Mouse (Mus musculus) embryonic facial prominence, embryonic 12.5 days (tissue): ENCODE results near the gene Cldn7. TPM values are rescaled to one million over a fixed set of nuclear protein-coding genes. Genes with fewer than 3 reads are reported as not detected.
"Not testable (repeated sequence)": the region's sequence is repeated elsewhere in the genome, so short reads cannot be mapped to it uniquely, and the experiment has no call there.

Experiments
- ATAC-seq: fragments of 200-750 bp; cut with Nextera tagmentation; 2 replicates; pipeline ENCODE4 v1.8.0; 2017; ENCODE audit not compliant: insufficient number of reproducible peaks, insufficient read depth, low FRiP score, low TSS enrichment
- H3K27ac ChIP-seq: fragments of 300-500 bp; sonication (generic); 2 replicates; pipeline ENCODE4 v1.5.1; 2016; ENCODE audit warnings: mild to moderate bottlenecking
- H3K27me3 ChIP-seq: fragments of 300-500 bp; sonication (generic); 2 replicates; pipeline ENCODE4 v1.6.1; 2016; ENCODE audit warnings: mild to moderate bottlenecking, moderate library complexity
- H3K36me3 ChIP-seq: fragments of 300-500 bp; sonication (generic); 2 replicates; pipeline ENCODE4 v1.6.1; 2016; ENCODE audit warnings: mild to moderate bottlenecking
- H3K4me1 ChIP-seq: fragments of 300-500 bp; sonication (generic); 2 replicates; pipeline ENCODE4 v1.6.1; 2016
- H3K4me2 ChIP-seq: fragments of 300-500 bp; sonication (generic); replicated peaks from 2 replicates; pipeline ENCODE4 v1.6.1; 2016; ENCODE audit warnings: mild to moderate bottlenecking, moderate library complexity
- H3K4me3 ChIP-seq: fragments of 300-500 bp; sonication (generic); 2 replicates; pipeline ENCODE4 v1.5.1; 2016; ENCODE audit warnings: mild to moderate bottlenecking
- H3K9ac ChIP-seq: fragments of 300-500 bp; sonication (generic); 2 replicates; pipeline ENCODE4 v1.6.1; 2016; ENCODE audit warnings: mild to moderate bottlenecking, moderate library complexity
- H3K9me3 ChIP-seq: fragments of 300-500 bp; sonication (generic); 2 replicates; pipeline ENCODE4 v1.6.1; 2016; ENCODE audit warnings: mild to moderate bottlenecking, moderate library complexity
- WGBS: fragments of 180-500 bp; shearing (Covaris S2); methylation state at CpG from one replicate; pipeline ENCODE4 v1.1.7; 2016; 5-methylcytosine and 5-hydroxymethylcytosine counted together
- polyA plus RNA-seq: library from polyadenylated mRNA; unstranded; fragments of >200 nt; fragmentation: Nextera tagmentation; extraction: Ambion mirVana; gene quantifications from 2 replicates; pipeline ENCODE4 v1.2.1, GENCODE M21; 2016

Gene Cldn7
- polyA plus RNA-seq: 29.6 and 32.2 TPM in 2 replicates

DNA sequence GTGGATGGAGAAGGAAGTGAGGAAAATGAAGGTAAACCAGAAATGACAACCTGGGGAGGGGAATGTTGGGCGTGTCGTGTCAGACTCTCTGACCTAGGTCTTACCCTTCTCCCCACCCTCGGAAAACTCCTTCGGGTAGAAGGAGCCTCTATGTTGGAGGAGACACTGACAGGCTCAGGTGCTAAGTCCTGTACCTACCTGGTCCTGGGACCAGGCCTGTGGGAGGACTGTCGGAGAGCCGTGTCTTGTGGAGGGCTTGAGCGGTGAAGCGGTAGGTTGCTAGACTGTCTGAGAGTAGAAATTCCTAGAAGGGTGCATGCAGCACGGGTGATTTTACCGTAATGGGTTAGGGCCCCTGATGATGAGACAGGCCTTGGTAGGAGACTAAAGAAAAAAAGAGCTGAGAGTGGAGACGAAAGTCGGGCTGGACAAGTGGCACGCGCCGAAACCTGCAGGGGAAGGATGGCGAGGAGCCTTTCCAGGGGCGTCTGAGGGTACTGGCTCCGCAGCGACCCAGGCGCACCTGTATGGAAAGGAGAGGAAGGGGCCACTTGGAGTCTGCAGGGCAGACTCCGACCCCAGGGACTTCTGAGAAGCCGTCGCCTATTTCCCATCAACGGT is at the start of gene Cldn7:
Gene Cldn7, plus strand, starts transcription at position 130 of the 621 bp plus-strand sequence.
- no peak for ATAC-seq
- 0 out of 2 replicates have a peak within 1 kb of the TSS, but pooled peaks have one; percentile 52 for H3K27ac ChIP-seq
- no peak within 1 kb of the TSS for H3K9ac ChIP-seq
- 10% methylated on average over 24 of the region's 24 CpGs for WGBS
- peaks cover 8% of the 10 kb centered on the region; the same call in 1 of the 2 replicates for H3K4me1 ChIP-seq
- H3K27me3 ChIP-seq: peaks cover 75% of the 10 kb centered on the region
- peaks cover 22% of the 10 kb centered on the region for H3K36me3 ChIP-seq
- no peaks in the 10 kb centered on the region for H3K9me3 ChIP-seq
- peak within 1 kb of the TSS; percentile 28 for H3K4me2 ChIP-seq
- peak within 1 kb of the TSS; percentile 37 for H3K4me3 ChIP-seq

DNA sequence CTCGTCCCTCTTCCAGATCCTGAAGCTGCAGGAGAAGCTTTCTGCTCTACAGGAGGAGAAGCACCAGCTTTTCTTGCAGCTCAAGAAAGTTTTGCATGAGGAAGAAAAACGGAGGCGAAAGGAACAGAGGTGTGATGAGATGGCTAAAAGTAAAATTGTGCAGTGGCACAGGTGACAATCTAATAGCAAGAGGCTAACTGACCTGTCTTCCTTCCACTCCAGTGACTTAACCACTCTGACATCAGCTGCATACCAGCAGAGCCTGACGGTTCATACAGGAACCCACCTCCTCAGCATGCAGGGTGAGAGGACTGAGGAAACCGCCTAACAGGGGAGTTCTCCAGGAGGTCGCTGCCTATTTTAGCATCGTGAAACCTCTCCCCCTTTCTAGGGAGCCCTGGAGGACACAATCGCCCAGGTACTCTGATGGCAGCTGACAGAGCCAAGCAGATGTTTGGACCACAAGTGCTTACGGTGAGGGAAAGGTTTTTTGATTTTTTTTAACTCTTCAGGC is 49.6 kb upstream of the Cldn7 start:
- Histone ChIP-seq H3K4me1 (peaks cover 40% of the 10 kb centered on the region), H3K4me2 (peak overlapping the region; percentile 98), H3K9ac (peak overlapping the region; percentile 85), H3K36me3 (peaks cover 76% of the 10 kb centered on the region), H3K27ac (no peak overlapping the region; the same call in 1 of the 2 replicates), H3K9me3 (no peaks in the 10 kb centered on the region), H3K27me3 (no peaks in the 10 kb centered on the region), H3K4me3 (peak overlapping the region; percentile 91)
- no peak for ATAC-seq
- 34% methylated on average over 9 of the region's 9 CpGs for WGBS

DNA sequence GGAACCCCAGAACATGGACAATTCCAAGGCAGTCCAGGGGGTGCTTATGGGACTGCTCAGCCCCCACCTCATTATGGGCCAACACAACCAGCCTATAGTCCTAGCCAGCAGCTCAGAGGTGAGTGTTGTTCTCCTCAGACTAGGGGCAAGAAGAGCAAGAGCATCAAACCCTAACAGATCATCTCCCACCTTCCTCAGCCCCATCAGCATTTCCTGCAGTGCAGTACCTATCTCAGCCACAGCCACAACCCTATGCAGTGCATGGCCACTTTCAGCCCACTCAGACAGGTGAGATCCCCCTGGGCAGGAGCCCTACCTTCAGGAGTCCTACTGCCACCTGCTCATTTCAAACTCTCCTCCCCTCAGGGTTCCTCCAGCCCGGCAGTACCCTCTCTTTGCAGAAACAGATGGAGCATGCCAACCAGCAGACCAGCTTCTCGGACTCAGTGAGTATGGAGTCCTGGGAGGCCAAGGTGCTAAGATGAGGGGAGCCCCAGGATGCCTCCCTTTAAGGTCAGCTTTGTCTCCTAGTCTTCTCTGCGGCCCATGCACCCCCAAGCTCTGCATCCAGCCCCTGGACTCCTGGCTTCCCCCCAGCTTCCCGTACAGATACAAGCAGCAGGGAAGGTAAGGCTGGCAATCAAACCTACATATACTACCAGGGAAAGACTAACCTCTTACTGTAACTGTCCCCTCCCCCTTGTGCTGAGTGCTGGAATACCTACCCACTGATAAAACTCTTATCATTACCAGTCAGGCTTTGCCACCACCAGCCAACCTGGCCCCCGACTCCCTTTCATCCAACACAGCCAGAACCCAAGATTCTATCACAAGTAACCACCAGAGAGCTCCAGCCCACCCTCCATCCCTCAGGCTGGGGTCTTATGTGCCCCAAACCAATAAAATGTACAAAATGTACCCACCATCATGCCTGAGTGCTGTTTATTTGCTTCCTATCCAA is 48.6 kb upstream of the Cldn7 start:
- ATAC-seq: no peak
- Histone ChIP-seq H3K9ac (peak overlapping the region; percentile 85; the same call in 1 of the 2 replicates), H3K9me3 (no peaks in the 10 kb centered on the region), H3K4me3 (peak overlapping the region; percentile 91; the same call in 1 of the 2 replicates), H3K27ac (no peak overlapping the region), H3K27me3 (no peaks in the 10 kb centered on the region), H3K4me1 (peaks cover 40% of the 10 kb centered on the region), H3K36me3 (peaks cover 67% of the 10 kb centered on the region), H3K4me2 (peak overlapping the region; percentile 98)
- 64% methylated on average over 5 of the region's 5 CpGs for WGBS

DNA sequence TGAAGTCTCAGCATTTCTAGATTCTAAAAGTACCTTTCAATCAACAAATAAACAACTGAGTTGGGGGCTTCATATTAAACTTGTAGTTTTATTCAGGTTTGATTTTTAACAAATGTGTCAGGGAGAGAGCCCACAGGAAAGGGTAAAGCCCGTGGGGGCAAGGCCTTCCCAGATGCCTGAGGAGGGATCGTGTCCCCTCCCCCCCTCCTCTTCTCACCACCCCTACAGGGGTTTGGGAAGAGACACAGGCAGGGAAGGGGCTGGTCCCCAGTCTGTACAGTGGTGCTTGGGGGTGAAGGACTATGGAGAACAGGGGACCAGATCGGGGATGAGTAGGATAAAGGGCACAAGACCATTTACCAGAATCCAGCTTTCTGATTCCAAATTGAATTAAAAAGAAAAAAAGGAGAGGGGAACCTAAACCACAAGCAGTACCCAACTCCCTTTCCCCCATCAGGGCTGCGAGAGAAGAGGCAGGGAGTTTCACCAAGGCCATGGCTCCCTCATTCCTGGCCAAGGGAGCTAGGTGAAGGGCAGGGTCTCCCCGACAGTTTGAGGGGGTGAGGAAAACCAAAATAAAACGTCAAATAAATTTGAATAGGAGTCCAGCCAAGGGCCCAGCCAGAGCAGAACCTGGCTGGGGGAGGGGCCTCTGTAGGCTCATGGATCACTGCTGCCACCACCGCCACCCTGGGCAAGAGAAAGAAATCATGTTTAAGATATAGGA is 47.8 kb upstream of the Cldn7 start:
- peaks cover 40% of the 10 kb centered on the region for H3K4me1 ChIP-seq
- WGBS: 57% methylated on average over 7 of the region's 7 CpGs
- not testable (repeated sequence) for H3K4me3 ChIP-seq, ATAC-seq, H3K9ac ChIP-seq, H3K27me3 ChIP-seq, H3K9me3 ChIP-seq, H3K4me2 ChIP-seq, H3K27ac ChIP-seq
- peaks cover 58% of the 10 kb centered on the region for H3K36me3 ChIP-seq

DNA sequence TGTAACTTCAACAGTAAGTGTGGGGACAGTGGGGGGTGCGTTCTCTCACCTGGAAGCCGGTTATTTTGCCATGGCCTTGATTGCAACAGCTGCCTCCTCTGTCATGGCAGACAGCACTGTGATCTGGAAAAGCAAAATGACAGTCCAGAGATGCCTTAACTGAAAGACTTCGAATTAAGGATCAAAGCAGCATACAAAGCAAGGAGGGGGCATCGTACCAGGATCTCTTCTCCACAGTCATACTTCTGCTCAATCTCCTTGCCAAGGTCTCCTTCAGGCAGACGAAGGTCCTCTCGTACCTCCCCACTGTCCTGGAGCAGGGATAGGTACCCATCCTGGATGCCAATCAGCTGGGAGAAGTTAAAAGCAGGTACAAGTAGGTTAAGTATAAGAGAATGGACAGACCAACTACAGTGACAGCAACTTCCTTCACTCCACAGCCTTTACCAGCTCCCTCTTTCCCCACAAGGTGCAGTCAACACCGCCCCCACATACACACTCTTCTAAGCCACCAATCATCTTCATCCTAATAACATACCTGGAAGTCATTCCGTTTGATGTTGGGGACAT is 47.1 kb upstream of the Cldn7 start:
- Histone ChIP-seq H3K4me1 (peaks cover 40% of the 10 kb centered on the region), H3K27ac (no peak overlapping the region), H3K9ac (no peak overlapping the region), H3K36me3 (peaks cover 52% of the 10 kb centered on the region), H3K4me3 (no peak overlapping the region), H3K27me3 (no peaks in the 10 kb centered on the region), H3K9me3 (no peaks in the 10 kb centered on the region), H3K4me2 (no peak overlapping the region)
- no peak for ATAC-seq
- WGBS: 87% methylated on average over 8 of the region's 8 CpGs

DNA sequence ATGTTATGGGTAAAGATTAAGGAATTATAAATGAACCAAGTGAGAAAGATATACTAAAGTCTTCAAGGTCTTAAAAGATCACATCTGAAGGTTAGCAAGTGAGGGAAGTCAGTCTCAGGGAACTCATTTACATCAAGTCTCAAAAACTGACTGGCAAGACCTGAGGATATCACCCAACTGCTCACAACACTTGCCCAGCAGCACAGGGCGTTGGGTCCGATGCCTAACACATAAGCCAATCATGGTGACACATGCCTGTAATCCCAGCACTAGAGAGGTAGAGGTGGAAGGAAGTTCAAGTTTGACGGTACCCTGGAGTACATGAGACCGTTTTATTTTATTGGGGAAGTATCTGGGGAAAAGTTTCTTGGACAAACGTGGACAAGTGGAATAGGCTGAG is 46.5 kb upstream of the Cldn7 start:
- 83% methylated on average over 5 of the region's 5 CpGs for WGBS
- Histone ChIP-seq H3K36me3 (peaks cover 45% of the 10 kb centered on the region), H3K9me3 (no peaks in the 10 kb centered on the region), H3K9ac (no peak overlapping the region), H3K27ac (no peak overlapping the region), H3K4me2 (no peak overlapping the region), H3K4me1 (peaks cover 38% of the 10 kb centered on the region), H3K4me3 (no peak overlapping the region), H3K27me3 (no peaks in the 10 kb centered on the region)
- ATAC-seq: no peak

DNA sequence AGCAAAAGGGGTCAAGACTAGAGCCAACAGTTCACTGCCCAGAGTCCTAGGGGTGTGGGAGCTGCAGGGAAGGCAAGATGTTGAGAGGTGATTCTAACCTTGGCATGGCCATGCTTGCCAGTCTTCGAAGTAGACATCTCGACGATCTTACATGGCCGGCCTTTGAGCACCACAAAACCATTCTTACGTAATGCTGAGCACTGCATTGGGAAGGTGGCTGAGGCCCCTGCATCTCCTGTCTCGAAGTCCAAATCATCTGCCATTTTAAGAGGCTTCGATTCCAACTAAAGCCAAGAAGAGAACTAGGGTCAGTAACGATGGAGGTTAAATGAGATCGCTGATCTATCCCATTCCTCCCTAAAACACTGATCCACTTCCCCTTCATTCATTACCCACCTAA is 45.5 kb upstream of the Cldn7 start:
- no peak for ATAC-seq
- peak overlapping the region; percentile 97; the same call in 1 of the 2 replicates for H3K27ac ChIP-seq
- peak overlapping the region; percentile 98 for H3K4me3 ChIP-seq
- peak overlapping the region; percentile 98; the same call in 1 of the 2 replicates for H3K9ac ChIP-seq
- H3K4me1 ChIP-seq: peaks cover 32% of the 10 kb centered on the region
- H3K36me3 ChIP-seq: peaks cover 42% of the 10 kb centered on the region
- H3K9me3 ChIP-seq: no peaks in the 10 kb centered on the region
- WGBS: 84% methylated on average over 9 of the region's 9 CpGs
- no peaks in the 10 kb centered on the region for H3K27me3 ChIP-seq
- H3K4me2 ChIP-seq: peak overlapping the region; percentile 85

DNA sequence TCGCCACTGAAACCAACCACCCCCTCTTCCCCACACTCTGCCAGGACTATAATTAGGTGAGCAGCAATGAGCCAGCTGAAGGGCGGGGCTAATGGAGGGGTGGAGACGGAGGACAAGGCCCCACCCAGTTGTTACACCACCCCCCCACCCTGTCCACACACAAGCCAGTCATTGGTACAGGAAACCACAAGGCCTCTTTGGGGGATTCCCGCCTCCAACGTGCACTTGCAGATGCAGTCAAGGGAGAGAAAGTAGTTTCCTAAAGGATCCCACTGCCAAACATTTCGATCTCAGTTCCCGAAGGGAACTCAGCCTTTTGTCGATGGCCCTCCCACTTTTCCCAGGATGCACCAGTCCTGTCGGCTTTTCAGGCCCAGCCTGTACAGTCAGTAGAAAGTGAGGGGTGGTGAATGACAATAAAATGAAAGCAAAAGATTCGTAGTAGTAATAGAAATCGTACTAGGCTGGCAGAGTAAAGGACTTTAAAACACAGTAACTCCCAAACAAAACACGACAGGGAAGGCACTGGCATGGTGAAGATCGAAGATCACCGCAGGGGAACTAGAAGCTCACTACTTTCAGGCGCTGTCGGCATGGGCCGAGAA is 44.8 kb upstream of the Cldn7 start:
- Histone ChIP-seq H3K4me2 (peak overlapping the region; percentile 85), H3K4me3 (peak overlapping the region; percentile 98), H3K9ac (peak overlapping the region; percentile 98), H3K27me3 (no peaks in the 10 kb centered on the region), H3K27ac (peak overlapping the region; percentile 97), H3K36me3 (peaks cover 42% of the 10 kb centered on the region), H3K9me3 (no peaks in the 10 kb centered on the region), H3K4me1 (peaks cover 29% of the 10 kb centered on the region)
- under 1% methylated on average over 17 of the region's 17 CpGs for WGBS
- no peak for ATAC-seq

DNA sequence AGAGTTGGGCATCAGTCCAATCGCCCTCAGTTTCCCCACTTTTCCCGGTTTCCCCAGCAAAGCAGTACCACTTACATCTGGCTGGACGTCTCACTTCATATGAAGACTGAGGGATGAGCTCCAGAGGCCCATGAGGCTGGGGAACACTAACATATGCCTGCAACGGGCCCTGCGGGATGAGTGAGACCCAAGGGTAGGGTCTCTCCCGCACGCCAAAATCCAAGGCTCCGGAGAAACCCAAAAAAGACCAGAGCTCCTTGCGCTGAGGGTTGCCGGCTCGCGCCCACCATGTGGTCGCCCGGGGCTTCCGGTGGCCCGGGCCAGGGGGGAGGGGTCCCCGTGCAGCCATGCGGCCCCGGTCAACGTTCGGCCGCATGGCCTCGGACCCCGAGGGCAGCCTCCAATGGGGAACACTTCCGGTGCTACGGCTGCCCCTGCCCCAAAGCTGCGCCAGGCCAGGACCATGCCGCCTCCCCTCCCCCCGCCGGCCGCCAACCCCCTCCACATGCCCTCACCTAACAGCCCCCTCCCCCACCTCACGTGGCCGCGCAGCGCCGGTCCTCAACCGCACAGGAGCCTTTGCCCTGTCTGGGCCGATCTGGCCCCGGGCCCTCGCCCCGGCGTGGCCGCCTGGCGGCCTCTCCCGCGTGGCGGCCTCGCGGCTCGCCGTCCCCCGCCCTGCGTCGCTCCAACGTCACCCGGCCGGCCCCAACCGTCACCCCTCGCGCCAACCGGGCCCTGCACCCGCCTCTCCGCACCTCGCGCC is 44.1 kb upstream of the Cldn7 start:
- WGBS: under 1% methylated on average over 56 of the region's 65 CpGs

More for the DNA sequence above, 44.1 kb upstream of the Cldn7 start:
- Histone ChIP-seq H3K4me1 (peaks cover 22% of the 10 kb centered on the region), H3K36me3 (peaks cover 35% of the 10 kb centered on the region), H3K4me2 (peak overlapping the region; percentile 85), H3K27ac (peak overlapping the region; percentile 97), H3K9me3 (no peaks in the 10 kb centered on the region), H3K4me3 (peak overlapping the region; percentile 98), H3K9ac (peak overlapping the region; percentile 98), H3K27me3 (no peaks in the 10 kb centered on the region)
- ATAC-seq: no peak; the same call in 1 of the 2 replicates
